Mouse (Mus musculus): Measurements from ENCODE around the gene Iqcd.

DNA sequence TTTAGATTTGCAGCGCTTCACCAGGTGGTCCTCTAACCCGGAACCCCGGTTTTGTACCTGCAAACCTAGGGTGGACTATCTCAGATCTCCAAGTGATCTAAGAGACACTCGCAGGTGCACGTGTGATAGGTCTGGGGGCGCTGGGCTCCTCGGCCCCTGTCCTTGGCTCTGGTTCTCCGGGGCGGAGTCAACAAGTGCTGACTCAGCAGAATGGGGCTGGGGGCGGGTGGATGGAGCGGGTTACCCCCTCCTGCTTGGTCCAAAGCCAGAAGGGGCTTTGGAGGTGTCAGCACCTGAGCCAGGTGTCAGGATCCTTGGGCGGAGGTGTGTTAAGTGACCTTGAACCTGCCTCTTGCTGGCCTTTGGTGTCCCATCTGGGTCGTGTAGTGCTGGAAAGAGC lies 61.1 kb downstream of the Iqcd start:
- TF ChIP-seq EP300 (IDR thresholded peaks at IDR 0.05; ENCODE audit: low read depth) (no peak), CTCF (IDR thresholded peaks at IDR 0.05; ENCODE audit: low read depth) (no peak)

Data from liver, embryonic 14.5 days (tissue).